Mouse (Mus musculus): Measurements from ENCODE around the gene Gm20521.

The Gm20521 gene

DNA sequence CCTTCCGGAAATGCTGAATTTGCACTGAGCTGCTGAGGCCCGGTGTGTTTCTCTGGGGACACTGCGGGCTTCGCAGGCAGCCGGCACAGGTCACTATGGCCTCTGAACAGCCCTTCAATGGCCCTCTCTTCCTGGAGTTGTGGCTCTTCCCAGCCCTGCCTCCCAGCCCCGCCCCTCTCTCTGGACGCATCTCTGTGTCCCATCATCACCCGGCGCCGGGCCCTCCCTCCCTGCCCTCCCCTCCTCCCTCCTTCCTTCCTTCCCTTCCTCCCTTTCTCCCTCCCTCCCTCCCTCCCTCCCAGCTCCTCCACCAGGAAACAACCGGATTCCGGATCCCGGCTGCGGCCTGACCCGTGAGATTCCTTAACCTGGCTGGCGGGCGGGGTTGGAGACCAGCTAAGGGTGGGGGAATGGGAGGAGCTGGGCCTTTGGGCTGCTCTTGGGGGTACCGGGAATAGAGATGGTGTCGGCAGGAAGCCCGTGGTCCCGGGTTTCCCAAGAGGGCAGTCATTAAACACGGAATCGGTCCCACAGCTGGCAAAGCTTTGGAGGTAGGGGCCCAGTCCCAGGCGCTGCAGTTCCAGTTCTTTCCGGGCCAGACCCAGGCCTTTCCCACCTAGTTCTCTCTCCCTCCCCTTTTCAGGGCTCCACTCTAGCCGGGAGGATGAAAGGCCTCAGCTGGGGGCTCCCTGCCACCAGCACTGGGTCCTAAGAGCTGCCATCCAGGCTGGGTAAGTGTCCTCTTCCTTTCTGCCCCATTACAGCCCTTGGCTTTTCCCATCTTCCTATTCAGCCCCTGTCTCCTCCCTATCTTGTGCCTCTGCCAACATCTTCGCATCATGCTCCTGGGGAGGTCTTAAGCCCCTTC lies at the start of gene Gm20521, which contains the start of gene Bcl2l2:
Gene Gm20521 (plus strand): TSS at position 288 of the 868 bp plus-strand sequence.
Gene Bcl2l2 (plus strand): TSS at position 224 of the 868 bp plus-strand sequence.
- no peak for DNase-seq (ENCODE audit: low spot score in 2 of 2)

DNA sequence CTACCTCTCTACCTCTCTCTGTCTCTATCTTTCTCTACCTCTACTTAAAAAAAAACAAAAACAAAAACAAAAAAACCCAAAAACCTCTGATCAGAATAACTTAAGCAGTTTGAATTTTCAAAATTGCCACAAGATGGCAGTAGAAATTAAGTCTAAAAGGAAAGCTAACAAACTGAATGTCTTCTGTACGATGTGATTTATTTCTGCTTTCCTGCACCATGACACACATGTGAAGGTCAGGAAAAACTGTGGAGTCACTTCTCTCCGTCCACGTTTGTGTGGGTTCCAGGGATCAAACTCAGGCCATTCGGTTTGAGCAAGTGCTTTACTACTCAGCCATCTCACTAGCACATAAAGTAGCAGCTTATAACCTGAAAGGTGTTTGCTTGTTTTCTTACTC lies 39.8 kb upstream of the Gm20521 start:
- DNase-seq (ENCODE audit: low spot score in 2 of 2), result peak in 1 of 2 experiments; percentile 17

DNA sequence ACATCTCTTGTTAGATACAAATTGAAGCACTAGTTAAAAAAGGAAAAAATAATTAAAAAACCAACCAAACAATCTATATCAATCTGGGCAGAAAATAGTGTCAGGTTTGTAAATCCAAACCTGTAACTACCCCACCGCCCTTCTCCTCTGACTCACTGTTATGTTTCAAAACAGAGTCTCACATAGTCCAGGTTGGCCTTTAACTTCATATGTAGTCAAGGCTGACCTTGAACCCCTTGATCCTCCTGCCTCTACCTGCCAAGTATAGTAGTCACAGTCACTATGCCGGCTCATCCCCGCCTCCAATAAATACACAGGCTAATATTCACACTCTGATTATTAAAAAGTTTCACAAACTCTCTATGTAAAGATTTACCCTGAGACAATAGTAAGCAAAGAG lies 27.5 kb upstream of the Gm20521 start:
- DNase-seq (ENCODE audit: low spot score in 2 of 2), result no peak

DNA sequence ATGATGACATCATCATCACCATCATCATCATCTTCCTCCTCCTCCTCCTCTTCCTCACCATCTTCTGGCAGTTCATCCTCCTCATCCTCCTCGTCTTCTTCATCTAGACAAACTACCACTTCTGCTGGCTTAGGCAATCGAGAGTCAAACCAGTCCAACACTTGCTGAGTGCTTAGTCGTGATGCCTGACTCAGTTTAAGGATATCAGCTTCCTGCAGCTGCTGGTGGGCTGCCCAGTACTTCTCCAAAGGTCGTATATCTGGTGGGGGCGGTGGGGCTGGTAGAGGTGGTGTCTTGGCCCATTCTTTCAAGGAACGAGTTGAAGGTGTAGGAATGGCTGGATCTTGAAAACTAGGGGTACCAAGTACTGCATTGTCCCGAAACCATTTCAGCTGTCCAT lies 26.5 kb upstream of the Gm20521 start:
- no peak for DNase-seq (ENCODE audit: low spot score in 2 of 2)

DNA sequence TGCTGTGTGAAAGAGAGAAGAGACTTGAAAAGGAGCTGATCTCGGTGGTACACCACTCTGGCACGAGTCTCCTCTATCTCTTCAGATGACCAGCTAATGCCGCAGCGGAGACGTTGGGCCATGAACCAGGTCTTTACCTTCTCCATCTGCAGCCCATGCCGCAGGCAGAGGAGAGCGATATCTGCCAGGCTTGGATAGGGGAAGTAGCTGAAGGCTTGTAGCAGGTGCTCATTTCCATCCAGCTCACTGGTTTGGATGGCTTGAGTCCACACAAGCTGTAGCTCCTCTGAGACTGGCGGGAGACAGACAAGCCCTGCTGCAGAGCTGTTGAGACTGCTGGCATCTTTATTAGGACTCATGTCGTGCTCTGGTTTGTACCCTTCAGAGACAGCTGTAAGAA lies 25.4 kb upstream of the Gm20521 start:
- DNase-seq (ENCODE audit: low spot score in 2 of 2), result no peak

DNA sequence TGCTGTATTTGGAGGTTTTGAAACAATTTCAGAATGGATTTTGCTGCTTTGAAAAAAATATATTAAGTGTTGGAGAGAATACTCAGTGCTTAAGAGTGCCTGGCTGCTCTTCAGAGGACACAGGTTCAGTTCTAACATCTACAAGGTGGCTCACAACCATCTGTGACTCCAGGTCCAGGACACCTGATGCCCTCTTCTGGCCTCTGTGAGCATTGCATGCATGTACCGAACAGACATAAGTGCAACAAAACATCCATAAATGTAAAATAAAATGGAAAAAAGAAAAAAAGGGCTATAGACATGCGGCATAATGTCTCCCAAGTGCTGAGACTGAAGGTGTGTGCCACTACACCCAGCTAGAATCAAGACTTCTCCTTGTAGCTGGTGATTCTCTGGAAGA lies 22.7 kb upstream of the Gm20521 start:
- DNase-seq (ENCODE audit: low spot score in 2 of 2), result peak; percentile 24 to 66

DNA sequence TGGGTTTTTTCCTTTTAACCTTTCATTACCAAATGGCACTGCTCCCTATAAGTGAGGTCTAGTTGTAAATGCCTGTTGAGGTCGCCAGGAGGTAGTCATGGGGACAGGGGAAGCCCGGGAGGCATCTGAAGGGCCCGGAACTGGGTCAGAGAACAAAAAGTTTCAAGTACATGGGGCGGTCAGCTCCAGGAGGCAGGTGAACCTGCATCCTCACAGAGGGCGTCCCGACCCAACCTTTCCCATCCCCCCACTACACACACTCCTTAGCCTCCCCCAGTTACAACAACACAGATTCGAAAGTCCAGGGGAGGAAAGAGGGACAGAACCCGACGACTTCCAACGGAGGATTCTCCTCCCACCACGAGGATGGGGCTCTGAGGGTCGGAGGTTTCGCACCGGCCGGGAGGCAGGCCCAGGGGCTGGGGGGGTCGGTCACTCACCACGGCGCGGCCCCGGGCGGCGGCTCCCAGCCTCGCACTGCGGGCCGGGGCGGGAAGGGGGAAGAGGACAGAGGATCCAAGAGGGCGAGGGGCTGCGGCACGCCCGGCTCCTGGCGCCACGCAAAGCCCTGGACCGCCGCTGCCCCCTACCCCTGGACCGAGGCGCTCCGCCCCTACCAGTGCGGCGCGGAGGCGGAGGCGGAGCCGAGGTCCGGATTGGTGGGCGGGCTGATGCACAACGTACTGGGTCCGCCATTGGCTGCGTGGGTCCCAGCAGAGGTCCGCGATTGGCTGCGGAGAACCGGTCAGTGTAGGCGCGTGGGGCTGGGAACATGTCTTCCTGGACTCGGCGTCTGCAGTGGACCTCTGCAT lies 19.5 kb upstream of the Gm20521 start:
- DNase-seq (ENCODE audit: low spot score in 2 of 2), result peak; percentile 66 to 69

DNA sequence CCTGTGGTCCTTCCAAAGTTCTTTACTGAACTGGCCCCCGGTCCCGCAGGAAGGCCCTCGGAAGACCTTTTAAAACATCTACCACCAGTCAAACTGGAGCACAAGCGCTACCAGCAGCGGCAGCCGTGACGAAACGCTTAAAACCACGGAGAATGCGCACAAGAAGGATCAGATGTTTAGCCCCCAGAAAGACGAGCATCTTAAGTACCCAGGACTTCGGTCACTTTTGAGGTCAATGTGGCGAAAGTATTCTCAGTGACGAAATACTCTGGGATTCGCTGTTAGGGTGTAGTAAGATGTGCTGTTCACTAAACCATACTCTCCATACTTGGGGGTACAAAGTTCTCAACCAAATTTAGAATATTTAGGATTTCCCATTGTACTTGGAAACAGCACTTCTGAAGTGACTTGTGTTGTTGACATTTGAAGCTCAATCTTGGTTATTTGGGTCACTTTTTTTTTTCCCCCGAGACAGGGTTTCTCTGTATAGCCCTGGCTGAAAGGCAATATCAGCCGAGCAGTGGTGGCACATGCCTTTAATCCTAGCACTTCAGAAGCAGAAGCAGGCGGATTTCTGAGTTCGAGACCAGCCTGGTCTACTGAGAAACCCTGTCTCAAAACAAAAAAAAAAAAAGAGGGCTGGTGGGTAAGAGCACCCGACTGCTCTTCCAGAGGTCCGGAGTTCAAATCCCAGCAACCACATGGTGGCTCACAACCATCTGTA lies 18.8 kb upstream of the Gm20521 start:
- DNase-seq (ENCODE audit: low spot score in 2 of 2), result no peak

DNA sequence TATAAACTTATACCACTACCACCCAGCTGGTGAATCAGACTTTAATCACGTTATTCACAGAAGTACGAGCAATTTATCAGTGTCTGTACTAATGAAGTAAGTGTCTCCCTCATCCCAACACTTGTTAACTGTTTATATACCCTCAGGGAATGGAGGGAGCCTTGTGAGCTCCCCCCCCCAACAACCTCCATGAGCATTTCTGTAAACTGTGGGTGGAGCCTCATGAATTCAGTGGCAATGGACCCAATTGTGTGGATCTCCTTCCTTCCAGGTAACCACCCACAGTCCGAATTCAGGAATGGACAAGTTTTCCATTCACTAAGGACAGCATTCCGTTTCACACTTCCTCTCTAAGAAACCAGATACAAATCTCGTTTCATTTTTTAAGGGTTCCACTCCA lies 17.6 kb upstream of the Gm20521 start:
- no peak for DNase-seq (ENCODE audit: low spot score in 2 of 2)

DNA sequence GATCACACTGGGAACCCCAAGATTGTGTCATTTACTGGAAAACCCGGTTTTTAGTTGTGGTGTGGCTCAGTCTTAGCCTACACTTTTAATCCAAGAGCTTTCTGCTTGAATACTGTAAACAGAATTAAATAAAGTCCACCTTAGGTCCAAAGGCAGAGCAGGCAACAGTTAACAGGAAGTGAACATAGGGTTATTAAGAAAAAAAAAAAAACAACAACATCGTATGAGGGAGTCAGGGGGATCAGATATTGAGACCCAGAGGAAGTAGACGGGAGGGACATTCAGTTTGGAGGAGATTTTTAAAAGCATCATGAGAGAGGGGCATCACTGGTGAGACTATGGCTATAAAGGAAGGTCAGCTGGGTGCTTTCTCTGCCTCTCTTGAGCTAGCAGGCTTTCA lies 17.0 kb upstream of the Gm20521 start:
- DNase-seq (ENCODE audit: low spot score in 2 of 2), result no peak

DNA sequence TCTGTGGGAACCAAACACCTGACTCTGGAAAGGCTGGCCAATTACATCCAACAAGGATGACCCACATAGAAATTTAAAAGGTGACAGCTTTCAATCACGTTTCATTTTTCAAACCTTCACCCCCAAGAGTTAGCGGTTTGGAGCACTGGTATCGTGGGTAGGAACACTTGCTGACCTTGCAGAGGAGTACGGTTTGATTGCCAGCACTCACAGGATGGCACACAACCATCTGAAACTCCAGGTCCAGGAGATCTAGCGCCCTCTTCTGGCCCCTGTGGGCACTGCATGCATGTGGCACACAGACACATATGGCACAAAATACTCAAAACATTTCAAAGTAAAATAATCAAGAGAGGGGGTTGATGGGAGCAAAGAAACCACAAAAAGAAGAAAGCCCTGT lies 16.3 kb upstream of the Gm20521 start:
- peak; percentile 28 to 46 for DNase-seq (ENCODE audit: low spot score in 2 of 2)

DNA sequence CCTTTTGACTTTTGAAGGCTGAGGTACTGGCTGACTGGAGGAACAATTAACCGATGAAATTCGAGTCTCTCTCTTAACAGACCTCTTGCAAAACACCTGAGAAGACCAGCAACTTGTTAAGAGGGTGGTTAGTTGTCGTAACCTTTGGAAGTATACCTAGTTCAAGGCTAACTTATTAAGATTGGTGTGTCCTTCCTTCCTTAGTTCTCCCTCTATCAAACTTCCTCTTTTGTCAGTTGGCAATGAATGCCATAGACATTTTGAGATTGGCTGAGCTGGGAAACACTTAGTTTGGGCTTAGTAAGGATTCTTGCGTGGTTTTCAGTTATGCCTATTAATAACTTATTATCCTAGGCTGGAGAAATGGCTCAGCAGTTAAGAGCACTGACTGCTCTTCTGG lies 15.2 kb upstream of the Gm20521 start:
- DNase-seq (ENCODE audit: low spot score in 2 of 2), result no peak

DNA sequence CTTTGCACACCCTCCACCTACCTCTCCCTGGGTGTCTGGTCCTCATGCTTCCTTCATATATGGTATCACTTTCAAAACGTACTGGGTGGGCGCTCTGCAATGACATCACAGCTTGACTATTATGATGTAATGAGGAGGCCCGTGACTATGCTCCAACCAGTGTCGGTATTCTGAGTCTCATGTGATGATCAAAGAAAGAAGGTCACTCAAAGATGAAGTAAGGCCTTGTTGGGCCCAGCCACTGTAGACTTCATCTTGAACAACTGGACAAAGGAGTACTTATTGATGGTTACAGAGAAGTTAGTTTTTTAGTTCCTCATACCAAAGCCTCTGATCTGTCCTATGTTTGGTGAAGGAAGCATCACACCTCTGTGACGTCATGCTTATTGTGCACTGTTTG lies 12.4 kb upstream of the Gm20521 start, which contains the start of gene Homez:
Gene Homez (minus strand): TSS at position 101 of the 400 bp plus-strand sequence.
- DNase-seq (ENCODE audit: low spot score in 2 of 2), result no peak

DNA sequence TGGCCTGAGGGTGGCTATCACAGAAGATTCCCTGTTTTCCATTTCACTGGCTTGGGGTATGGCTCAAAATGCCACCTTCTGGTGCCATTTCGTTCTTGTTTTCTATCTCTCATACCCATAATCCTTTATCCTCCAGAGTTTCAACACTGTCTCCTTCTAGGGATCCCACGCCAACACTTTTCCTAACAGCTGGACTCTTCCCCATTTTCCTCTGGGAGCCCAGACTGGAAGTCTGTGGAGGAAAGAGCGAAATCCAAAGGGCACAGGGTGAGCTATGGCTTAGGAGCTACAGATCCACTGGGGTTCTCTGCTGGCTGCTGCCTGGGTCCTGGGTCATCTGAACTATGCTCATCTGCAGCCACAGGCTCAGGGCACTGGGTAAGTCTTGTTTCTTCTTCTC lies 9.1 kb upstream of the Gm20521 start:
- no peak for DNase-seq (ENCODE audit: low spot score in 2 of 2)

DNA sequence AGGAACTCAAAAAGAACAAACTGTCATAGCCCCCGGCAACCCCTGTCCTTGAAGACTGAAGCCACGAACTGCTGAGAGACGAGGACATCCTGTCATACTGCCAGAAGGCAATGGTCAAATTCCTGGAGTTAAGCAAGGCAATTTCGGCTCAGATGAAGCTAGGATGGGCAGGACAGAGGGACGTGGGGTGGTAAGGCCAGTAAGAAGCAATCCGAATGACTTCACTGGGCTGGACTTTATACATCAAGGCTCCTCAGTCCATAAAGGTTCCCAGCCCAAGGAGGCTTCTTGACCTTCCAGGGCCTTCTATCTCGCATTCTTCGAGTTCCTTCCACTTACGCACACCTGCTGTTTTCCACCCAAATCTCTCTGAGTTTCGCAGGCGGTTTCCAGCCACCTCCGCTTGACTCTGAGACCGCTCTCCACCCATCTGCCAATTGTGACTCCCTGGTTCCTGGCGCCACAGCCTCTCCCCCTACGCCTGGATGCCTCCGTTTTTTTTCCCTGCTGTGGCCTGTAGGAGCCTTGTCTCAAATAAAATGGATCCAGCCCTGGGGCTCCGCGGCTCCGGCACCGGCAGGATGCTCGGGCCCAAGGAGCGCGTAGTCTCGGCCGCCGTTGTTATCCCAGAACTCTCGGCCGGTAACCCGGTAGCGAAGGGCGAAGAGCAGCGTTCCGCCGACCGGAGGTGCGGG lies 7.2 kb upstream of the Gm20521 start:
- no peak for DNase-seq (ENCODE audit: low spot score in 2 of 2)

DNA sequence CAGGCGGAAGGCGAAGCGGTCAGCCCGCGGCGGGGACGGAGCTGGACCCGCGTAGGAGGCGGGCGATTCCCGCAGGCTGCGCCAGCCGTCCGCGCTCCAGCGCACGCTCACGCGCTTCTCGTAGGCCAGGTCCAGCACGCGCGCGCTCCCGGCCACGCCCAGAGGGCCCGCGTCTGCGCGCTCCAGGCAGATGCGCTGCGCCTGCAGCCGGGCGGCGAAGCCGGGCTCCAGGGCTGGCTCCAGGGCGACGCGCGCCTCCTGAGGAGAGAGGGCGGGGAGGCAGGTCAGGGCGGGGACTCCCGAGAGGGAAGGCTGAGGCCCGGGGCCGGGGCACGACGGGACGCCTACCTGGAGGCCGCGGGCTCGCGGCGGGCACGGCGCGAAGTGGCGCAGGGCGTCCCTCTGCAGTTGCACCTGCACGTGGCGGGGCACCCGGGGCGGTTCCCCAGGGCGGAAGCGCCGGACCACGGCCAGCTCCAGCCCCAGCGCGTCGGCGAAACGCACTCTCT lies 6.6 kb upstream of the Gm20521 start:
- peak; percentile 72 for DNase-seq (ENCODE audit: low spot score in 2 of 2)

DNA sequence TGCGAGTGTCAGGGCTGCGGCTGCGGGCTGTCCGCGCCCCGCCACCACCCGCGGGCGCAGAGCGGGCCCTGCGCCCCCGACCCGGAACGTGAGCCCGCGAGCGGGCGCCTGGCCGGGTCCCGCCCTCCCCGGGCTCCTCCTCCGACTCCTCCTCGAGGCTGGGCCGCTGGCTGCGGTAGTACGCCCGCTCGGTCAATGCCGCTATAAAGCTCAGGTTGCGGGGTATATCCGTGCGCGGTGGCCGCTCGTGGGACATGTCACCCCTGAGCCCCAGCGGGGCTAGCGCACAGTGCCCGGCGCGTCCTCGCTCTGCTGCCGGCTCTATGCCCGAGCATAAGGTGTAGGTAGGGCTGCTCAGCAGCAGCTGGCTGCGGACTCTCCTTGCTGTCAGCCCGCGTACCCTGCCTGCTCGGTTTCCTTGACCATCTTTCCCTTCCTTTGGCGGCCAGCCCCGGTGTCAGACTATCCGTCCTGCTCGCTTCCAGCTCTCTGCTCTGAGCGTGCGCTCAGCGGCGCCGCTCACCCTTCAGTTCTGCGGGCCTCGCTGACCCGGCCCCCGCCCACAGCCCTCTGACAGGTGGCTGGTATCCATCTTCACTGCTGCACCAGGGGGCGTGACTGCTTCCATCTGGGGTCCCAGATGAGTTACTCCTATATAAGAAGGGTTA lies 6.1 kb upstream of the Gm20521 start, which contains the start of gene Ppp1r3e:
Gene Ppp1r3e (minus strand): TSS at position 503 of the 668 bp plus-strand sequence.
- DNase-seq (ENCODE audit: low spot score in 2 of 2), result peak; percentile 40 to 45

DNA sequence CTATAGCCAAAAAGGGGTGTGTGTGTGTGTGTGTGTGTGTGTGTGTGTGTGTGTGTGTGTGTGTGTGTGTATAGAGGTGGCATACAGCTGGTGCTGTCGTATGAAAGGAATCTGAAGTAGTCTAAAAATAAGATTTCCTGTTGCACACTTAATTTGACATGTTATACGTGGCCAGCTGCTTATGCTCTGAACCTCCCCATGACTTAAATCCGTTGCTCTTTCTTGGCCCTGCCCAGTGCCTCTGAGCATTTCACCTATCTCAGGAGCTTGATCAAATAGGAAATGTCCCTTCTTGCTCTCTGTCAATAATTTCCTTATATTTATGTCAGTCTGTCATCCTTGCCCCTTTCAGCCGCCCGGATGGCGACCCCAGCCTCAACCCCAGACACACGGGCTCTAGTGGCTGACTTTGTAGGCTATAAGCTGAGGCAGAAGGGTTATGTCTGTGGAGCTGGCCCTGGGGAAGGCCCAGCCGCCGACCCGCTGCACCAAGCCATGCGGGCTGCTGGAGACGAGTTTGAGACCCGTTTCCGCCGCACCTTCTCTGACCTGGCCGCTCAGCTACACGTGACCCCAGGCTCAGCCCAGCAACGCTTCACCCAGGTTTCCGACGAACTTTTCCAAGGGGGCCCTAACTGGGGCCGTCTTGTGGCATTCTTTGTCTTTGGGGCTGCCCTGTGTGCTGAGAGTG lies 926 bp downstream of the Gm20521 start:
- DNase-seq (ENCODE audit: low spot score in 2 of 2), result no peak

DNA sequence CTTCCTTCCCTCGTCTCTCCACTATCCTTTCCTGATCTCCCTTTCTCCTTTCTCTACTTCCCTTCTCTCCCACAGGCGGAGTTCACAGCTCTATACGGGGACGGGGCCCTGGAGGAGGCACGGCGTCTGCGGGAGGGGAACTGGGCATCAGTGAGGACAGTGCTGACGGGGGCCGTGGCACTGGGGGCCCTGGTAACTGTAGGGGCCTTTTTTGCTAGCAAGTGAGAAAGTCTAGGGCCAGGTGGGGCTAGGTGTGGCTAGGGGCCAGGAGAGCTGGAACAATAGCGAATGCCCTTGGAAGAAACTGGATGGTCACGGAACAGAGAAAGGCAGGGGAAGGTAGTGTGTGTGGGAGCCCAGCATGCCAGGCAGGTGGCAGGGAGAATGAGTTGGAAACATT lies 2.1 kb downstream of the Gm20521 start:
- no peak for DNase-seq (ENCODE audit: low spot score in 2 of 2)

DNA sequence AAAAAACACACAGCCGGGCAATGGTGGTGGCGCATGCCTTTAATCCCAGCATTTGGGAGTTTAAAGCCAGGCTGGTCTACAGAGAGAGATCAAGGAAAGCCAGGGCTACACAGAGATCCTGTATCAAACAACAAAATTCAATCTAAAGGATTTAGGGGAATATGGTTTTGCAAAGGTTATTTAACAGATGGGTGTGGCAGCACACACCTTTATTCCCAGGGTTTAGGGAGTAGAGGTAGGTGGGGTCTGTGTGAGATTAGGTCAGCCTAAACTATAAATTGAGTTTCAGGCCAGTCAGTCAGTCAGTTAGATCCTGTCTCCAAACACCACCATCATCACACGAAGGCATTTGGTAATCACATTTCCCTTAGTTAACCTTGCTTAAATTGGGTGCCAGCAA lies 9.0 kb downstream of the Gm20521 start, which contains the start of gene Pabpn1:
Gene Pabpn1 (plus strand): TSS at position 301 of the 400 bp plus-strand sequence.
- no peak for DNase-seq (ENCODE audit: low spot score in 2 of 2)
